Mouse (Mus musculus): ENCODE results near the gene Prkci. TPM values are rescaled to one million over a fixed set of nuclear protein-coding genes. Genes with fewer than 3 reads are reported as not detected.
A peak's percentile ranks its signal among the peaks of the same experiment; 100 is the strongest.

Gene Prkci
- polyA plus RNA-seq, 1 experiment from 2014 or later = 22.1 TPM

- no peak overlapping the region for H3K27ac ChIP-seq
- ATAC-seq = no peak
- H3K9ac ChIP-seq = no peak overlapping the region
- H3K36me3 ChIP-seq (ENCODE audit: poor library complexity, severe bottlenecking) = 0 out of 2 replicates have a peak, but pooled peaks cover 8% of the 10 kb centered on the region
- H3K4me2 ChIP-seq = no peak overlapping the region
- WGBS = 95% methylated on average over 8 of the region's 8 CpGs
- peaks cover 21% of the 10 kb centered on the region for H3K4me1 ChIP-seq
- no peaks in the 10 kb centered on the region for H3K27me3 ChIP-seq
- H3K4me3 ChIP-seq = no peak overlapping the region
- H3K9me3 ChIP-seq (replicated peaks) = no peaks in the 10 kb centered on the region
Observed at GRCm38 (mm10) chr3:31054888-31055287, 59.3 kb downstream of the Prkci start.

DNA sequence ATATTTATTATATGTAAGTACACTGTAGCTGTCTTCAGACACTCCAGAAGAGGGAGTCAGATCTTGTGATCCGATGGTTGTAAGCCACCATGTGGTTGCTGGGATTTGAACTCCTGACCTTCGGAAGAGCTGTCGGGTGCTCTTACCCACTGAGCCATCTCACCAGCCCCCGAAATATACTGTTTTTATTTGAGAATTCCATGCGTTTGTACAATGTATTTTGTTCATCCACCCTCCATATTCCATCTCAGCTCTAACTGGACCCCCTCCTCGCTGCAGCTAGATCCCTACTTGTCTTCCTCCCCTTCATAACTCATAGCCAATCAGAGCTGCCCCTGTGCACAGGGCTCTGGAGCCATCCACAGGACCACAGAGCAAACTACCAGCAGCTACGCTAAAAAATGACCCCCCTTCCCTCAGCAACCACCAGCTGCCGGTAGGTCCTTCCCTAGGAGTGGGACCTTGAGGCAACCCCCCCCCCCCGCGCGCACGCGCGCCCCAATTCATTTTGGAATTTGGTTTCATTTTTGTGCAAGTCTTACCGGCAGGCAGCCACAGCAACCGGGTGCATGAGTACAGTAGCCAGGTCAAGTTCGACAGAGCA lies 60.6 kb downstream of the Prkci start:
- Histone ChIP-seq H3K4me2 (peak overlapping the region; percentile 55), H3K27ac (no peak overlapping the region), H3K4me3 (peak overlapping the region; percentile 33), H3K4me1 (peaks cover 14% of the 10 kb centered on the region; the same call in 1 of the 2 replicates), H3K9me3 (replicated peaks) (no peaks in the 10 kb centered on the region), H3K36me3 (ENCODE audit: poor library complexity, severe bottlenecking) (0 out of 2 replicates have a peak, but pooled peaks cover 8% of the 10 kb centered on the region), H3K27me3 (no peaks in the 10 kb centered on the region), H3K9ac (no peak overlapping the region)
- WGBS = 36% methylated on average over 17 of the region's 17 CpGs
- ATAC-seq = peak; percentile 36

GRCm38 (mm10) chr3:31056651-31057627 lies 61.4 kb downstream of the Prkci start:
- ATAC-seq = peak; percentile 89
- H3K4me3 ChIP-seq = peak overlapping the region; percentile 33
- 4% methylated on average over 30 of the region's 30 CpGs for WGBS
- no peaks in the 10 kb centered on the region for H3K9me3 ChIP-seq (replicated peaks)
- 0 out of 2 replicates have a peak, but pooled peaks cover 9% of the 10 kb centered on the region for H3K4me1 ChIP-seq
- H3K27me3 ChIP-seq = no peaks in the 10 kb centered on the region
- 0 out of 2 replicates have a peak, but pooled peaks cover 4% of the 10 kb centered on the region for H3K36me3 ChIP-seq (ENCODE audit: poor library complexity, severe bottlenecking)
- H3K27ac ChIP-seq = no peak overlapping the region; the same call in 1 of the 2 replicates
- no peak overlapping the region for H3K9ac ChIP-seq
- H3K4me2 ChIP-seq = peak overlapping the region; percentile 55

DNA sequence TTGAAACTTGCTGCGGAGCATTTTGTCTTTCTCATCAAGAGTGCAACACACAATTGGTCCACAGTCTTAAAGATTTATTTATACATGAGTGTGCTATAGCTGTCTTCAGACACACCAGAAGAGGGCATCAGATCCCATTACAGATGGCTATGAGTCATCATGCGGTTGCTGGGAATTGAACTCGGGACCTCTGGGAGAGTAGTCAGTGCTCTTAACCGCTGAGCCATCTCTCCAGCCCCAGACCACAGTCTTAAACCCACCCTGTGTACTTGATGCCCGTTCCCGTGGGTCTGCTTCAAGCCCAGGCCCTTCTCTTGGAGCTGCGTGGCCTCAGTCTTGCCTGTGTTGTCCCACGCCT lies 65.2 kb downstream of the Prkci start:
- WGBS = 87% methylated on average over 8 of the region's 8 CpGs
- no peak overlapping the region for H3K27ac ChIP-seq

DNA sequence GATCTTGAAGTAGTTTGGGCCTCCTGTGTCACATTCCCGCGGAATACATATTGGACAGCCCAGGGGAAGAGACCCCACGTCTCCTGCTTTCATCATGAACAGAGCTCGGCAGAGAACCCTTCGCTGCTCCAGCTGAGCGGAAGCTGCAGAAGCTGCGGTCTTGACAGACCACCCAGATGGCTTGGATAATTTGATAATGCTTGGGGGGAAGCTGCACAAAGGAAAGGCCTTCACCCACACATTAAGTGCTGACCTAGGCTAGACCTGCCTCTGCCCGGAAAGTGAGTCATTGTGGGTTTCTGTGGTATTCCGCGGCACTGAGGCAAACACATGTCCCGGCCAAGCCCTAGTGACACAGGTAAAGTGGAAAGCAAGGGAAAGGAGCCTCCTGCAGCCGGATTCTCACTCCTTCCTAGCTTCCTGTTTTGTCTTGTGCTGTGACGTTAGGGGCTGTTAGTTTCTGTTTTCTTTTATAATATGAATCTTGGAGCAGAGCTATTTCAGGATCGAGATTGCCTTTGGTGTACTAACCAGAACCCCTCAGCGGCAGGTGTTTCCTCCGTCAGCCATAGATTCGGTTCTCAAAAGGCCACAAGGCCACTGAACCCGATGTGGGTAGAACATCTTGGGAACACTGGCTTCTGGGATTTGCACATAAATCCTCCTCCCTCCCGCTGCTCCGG lies 65.7 kb downstream of the Prkci start:
- H3K27ac ChIP-seq = no peak overlapping the region
- H3K9ac ChIP-seq = no peak overlapping the region
- H3K9me3 ChIP-seq (replicated peaks) = no peaks in the 10 kb centered on the region
- no peak overlapping the region for H3K4me3 ChIP-seq
- H3K4me2 ChIP-seq = no peak overlapping the region
- no peaks in the 10 kb centered on the region for H3K36me3 ChIP-seq (ENCODE audit: poor library complexity, severe bottlenecking)
- no peak for ATAC-seq
- H3K4me1 ChIP-seq = 0 out of 2 replicates have a peak, but pooled peaks cover 7% of the 10 kb centered on the region
- no peaks in the 10 kb centered on the region for H3K27me3 ChIP-seq
- 72% methylated on average over 20 of the region's 20 CpGs for WGBS

More for the DNA sequence above, 65.2 kb downstream of the Prkci start:
- H3K9ac ChIP-seq = no peak overlapping the region
- no peaks in the 10 kb centered on the region for H3K27me3 ChIP-seq
- H3K9me3 ChIP-seq (replicated peaks) = no peaks in the 10 kb centered on the region
- H3K36me3 ChIP-seq (ENCODE audit: poor library complexity, severe bottlenecking) = no peaks in the 10 kb centered on the region
- H3K4me1 ChIP-seq = 0 out of 2 replicates have a peak, but pooled peaks cover 9% of the 10 kb centered on the region
- no peak for ATAC-seq
- no peak overlapping the region for H3K4me3 ChIP-seq
- no peak overlapping the region for H3K4me2 ChIP-seq

- Histone ChIP-seq H3K36me3 (ENCODE audit: poor library complexity, severe bottlenecking) (no peaks in the 10 kb centered on the region), H3K9me3 (replicated peaks) (no peaks in the 10 kb centered on the region), H3K27ac (no peak overlapping the region), H3K4me3 (no peak overlapping the region), H3K4me2 (no peak overlapping the region), H3K9ac (no peak overlapping the region), H3K4me1 (0 out of 2 replicates have a peak, but pooled peaks cover 3% of the 10 kb centered on the region), H3K27me3 (no peaks in the 10 kb centered on the region)
- ATAC-seq = no peak
- WGBS = 80% methylated on average over 4 of the region's 4 CpGs
Observed at GRCm38 (mm10) chr3:31061786-31062120, 66.2 kb downstream of the Prkci start.

DNA sequence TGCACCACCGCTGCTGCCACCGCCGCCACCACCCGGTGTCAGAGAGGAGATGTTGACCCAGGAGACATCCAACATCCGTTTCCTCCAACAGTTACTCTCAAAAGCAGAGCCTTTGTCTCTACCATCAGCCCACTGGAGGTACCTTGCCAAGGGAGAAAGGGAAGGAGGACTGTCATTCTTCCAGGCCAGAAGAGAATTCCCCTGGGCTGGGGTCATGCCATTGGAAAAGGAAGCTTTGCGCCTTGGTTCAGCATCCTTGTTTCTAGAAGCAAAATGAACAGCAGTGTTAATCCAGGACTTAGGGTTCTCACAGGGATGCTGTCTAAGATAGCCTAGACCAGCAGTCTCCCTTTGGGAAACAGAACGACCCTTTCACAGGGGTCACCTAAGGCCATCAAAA lies 66.8 kb downstream of the Prkci start:
- no peaks in the 10 kb centered on the region for H3K9me3 ChIP-seq (replicated peaks)
- no peak for ATAC-seq
- H3K4me3 ChIP-seq = no peak overlapping the region
- no peaks in the 10 kb centered on the region for H3K4me1 ChIP-seq
- no peaks in the 10 kb centered on the region for H3K36me3 ChIP-seq (ENCODE audit: poor library complexity, severe bottlenecking)
- WGBS = 86% methylated on average over 7 of the region's 7 CpGs
- no peaks in the 10 kb centered on the region for H3K27me3 ChIP-seq
- no peak overlapping the region for H3K9ac ChIP-seq
- H3K4me2 ChIP-seq = no peak overlapping the region
- H3K27ac ChIP-seq = no peak overlapping the region

- Histone ChIP-seq H3K27ac (no peak overlapping the region), H3K27me3 (no peaks in the 10 kb centered on the region), H3K4me1 (no peaks in the 10 kb centered on the region), H3K36me3 (ENCODE audit: poor library complexity, severe bottlenecking) (no peaks in the 10 kb centered on the region), H3K9ac (no peak overlapping the region), H3K4me3 (no peak overlapping the region), H3K4me2 (no peak overlapping the region), H3K9me3 (replicated peaks) (no peaks in the 10 kb centered on the region)
- ATAC-seq = no peak
- WGBS = 85% methylated on average over 7 of the region's 7 CpGs
Observed at GRCm38 (mm10) chr3:31068482-31068881, 72.9 kb downstream of the Prkci start.

GRCm38 (mm10) chr3:31071804-31072203 lies 76.3 kb downstream of the Prkci start:
- H3K4me2 ChIP-seq = no peak overlapping the region
- H3K27ac ChIP-seq = no peak overlapping the region
- no peaks in the 10 kb centered on the region for H3K4me1 ChIP-seq
- no peaks in the 10 kb centered on the region for H3K27me3 ChIP-seq
- ATAC-seq = no peak
- H3K9me3 ChIP-seq (replicated peaks) = no peaks in the 10 kb centered on the region
- 92% methylated on average over 14 of the region's 14 CpGs for WGBS
- no peaks in the 10 kb centered on the region for H3K36me3 ChIP-seq (ENCODE audit: poor library complexity, severe bottlenecking)
- H3K4me3 ChIP-seq = no peak overlapping the region
- no peak overlapping the region for H3K9ac ChIP-seq

GRCm38 (mm10) chr3:31075808-31076207 lies 80.3 kb downstream of the Prkci start:
- Histone ChIP-seq H3K4me2 (no peak overlapping the region), H3K4me3 (no peak overlapping the region), H3K27ac (no peak overlapping the region), H3K36me3 (ENCODE audit: poor library complexity, severe bottlenecking) (no peaks in the 10 kb centered on the region), H3K9me3 (replicated peaks) (no peaks in the 10 kb centered on the region), H3K9ac (no peak overlapping the region), H3K4me1 (no peaks in the 10 kb centered on the region), H3K27me3 (no peaks in the 10 kb centered on the region)
- WGBS = 86% methylated on average over 11 of the region's 11 CpGs
- no peak for ATAC-seq

DNA sequence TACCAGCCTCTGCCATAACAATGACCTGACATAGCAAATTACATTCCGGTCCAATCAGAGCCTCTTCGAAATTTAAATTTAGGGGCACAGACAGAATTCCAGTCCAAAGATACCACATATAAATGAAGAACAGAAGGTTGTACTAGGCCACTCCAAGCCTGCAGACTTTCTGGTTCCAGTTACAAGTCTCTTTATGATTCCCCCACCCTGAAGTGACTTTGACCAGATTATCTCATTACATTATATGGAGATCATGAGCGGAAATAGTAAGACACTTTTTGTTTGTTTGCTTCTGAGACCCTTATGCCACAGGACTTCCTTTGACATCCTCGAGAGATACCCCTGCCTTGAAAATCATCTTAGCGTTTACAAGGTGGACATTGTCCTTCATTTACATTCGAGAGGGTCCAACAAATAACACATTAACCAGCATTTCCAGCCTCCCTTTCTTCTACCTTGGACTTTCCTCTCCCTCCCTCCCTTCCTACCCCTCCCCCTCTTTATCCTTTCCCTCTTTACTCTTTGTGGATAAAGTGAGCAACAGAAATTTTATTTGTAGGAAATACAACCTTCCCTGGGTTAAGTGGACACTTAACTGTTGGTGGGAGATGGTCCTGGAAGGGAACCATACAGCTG lies 81.6 kb downstream of the Prkci start:
- Histone ChIP-seq H3K27ac (no peak overlapping the region), H3K4me2 (no peak overlapping the region), H3K9ac (no peak overlapping the region), H3K36me3 (ENCODE audit: poor library complexity, severe bottlenecking) (no peaks in the 10 kb centered on the region), H3K4me3 (no peak overlapping the region), H3K4me1 (no peaks in the 10 kb centered on the region), H3K27me3 (no peaks in the 10 kb centered on the region), H3K9me3 (replicated peaks) (no peaks in the 10 kb centered on the region)
- WGBS = 90% methylated on average over 6 of the region's 6 CpGs
- no peak for ATAC-seq
